Mouse (Mus musculus) G1E (cell line): ENCODE results near the gene Gm3448.
"Not testable (repeated sequence)": the region's sequence is repeated elsewhere in the genome, so short reads cannot be mapped to it uniquely, and the experiment has no call there.

Experiments
- CTCF ChIP-seq: IDR thresholded peaks from 2 replicates; pipeline ENCODE4 v1.5.1; 2012; ENCODE audit warnings: low read depth, low read length, inconsistent platforms, mixed read lengths
- GATA1 ChIP-seq: IDR thresholded peaks from 2 replicates; pipeline ENCODE4 v1.6.1; 2012; ENCODE audit warnings: borderline replicate concordance, low read length, inconsistent platforms, mixed read lengths
- GATA2 ChIP-seq: IDR thresholded peaks from 2 replicates; pipeline ENCODE4 v1.6.1; 2012; ENCODE audit warnings: low read depth, low read length, inconsistent platforms, borderline replicate concordance
- TAL1 ChIP-seq: conservative IDR thresholded peaks from 2 replicates; pipeline ENCODE4 v1.6.1; 2012; ENCODE audit warnings: low read depth, low read length, inconsistent platforms, mixed read lengths

DNA sequence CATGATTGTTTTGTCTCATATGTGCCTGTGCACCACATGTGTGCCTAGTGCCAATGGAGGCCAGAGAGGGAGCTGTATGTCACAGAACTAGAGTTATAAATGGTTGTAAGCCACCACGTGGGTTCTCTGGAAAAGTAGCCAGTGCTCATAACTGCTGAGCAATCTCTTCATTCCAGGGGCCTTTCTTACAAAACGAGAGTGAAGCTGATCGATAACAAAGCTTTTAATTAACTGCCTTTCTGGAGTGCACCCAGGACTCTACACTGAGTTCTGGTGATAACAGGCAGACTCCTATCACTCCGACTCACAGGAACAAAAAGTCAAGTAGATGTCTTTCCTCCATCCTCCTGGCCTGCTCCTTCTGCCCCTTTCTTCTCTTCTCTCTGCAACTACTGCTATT is 41.3 kb downstream of the Gm3448 start:
- TF ChIP-seq CTCF, TAL1, GATA1, GATA2: not testable (repeated sequence)
